Mouse (Mus musculus) MEL (cell line): ENCODE measurements around the gene Trim59. TPM values are rescaled to one million over a fixed set of nuclear protein-coding genes. Genes with fewer than 3 reads are reported as not detected.

Source experiments
- DNase-seq: peaks from one replicate; pipeline ENCODE4 v3.0.0; 2011; ENCODE audit warnings: low read depth, low spot score
- H3K27ac ChIP-seq: 2 replicates; pipeline ENCODE4 v1.5.1; 2012; ENCODE audit warnings: low read depth, mild to moderate bottlenecking, control low read depth, low read length, moderate library complexity; ENCODE audit not compliant: control insufficient read depth
- H3K27me3 ChIP-seq, 2 experiments: fragments of 150-350 bp in 1 of 2; sonication (generic) in 1 of 2; 2 replicates each; pipeline ENCODE4 v1.6.1; 2012; ENCODE audit warnings: low read length in 2 of 2, mild to moderate bottlenecking in 2 of 2, improper control_type of control experiment in 1 of 2, moderate library complexity in 1 of 2; ENCODE audit not compliant: insufficient read depth in 2 of 2, control insufficient read depth in 1 of 2
- H3K36me3 ChIP-seq, 2 experiments: 2 replicates each; pipeline ENCODE4 v1.6.1; 2012 to 2014; ENCODE audit warnings: low read length in 2 of 2, improper control_type of control experiment in 1 of 2, inconsistent platforms in 1 of 2, mild to moderate bottlenecking in 1 of 2; ENCODE audit not compliant: insufficient read depth in 2 of 2, control insufficient read depth in 1 of 2
- H3K4me1 ChIP-seq, 2 experiments: fragments of 150-350 bp in 1 of 2; sonication (generic) in 1 of 2; 2 replicates each; pipeline ENCODE4 v1.6.1; 2012; ENCODE audit warnings: low read length in 2 of 2, improper control_type of control experiment in 1 of 2, mild to moderate bottlenecking in 1 of 2; ENCODE audit not compliant: insufficient read depth in 2 of 2, control insufficient read depth in 1 of 2
- H3K4me3 ChIP-seq, 2 experiments: fragments of 150-350 bp in 1 of 2; sonication (generic) in 1 of 2; 2 replicates each; pipeline ENCODE4 v1.5.1; 2012; ENCODE audit warnings: low read depth in 2 of 2, low read length in 2 of 2, mild to moderate bottlenecking in 2 of 2, moderate library complexity in 2 of 2, control low read depth in 1 of 2, improper control_type of control experiment in 1 of 2; ENCODE audit not compliant: control insufficient read depth in 1 of 2, insufficient read depth in 1 of 2
- H3K79me2 ChIP-seq: 2 replicates; pipeline ENCODE4 v1.6.1; 2012; ENCODE audit warnings: mild to moderate bottlenecking, low read length, moderate library complexity; ENCODE audit not compliant: control insufficient read depth, poor library complexity, insufficient read depth
- H3K9ac ChIP-seq: 2 replicates; pipeline ENCODE4 v1.6.1; 2012; ENCODE audit warnings: low read depth, mild to moderate bottlenecking, control low read depth, low read length, moderate library complexity; ENCODE audit not compliant: control insufficient read depth, poor library complexity, severe bottlenecking
- H3K9me3 ChIP-seq: fragments of 150-350 bp; sonication (generic); replicated peaks from 2 replicates; pipeline ENCODE4 v1.6.1; 2012; ENCODE audit warnings: mild to moderate bottlenecking, low read length, improper control_type of control experiment, moderate library complexity; ENCODE audit not compliant: insufficient read depth
- BHLHE40 ChIP-seq: IDR thresholded peaks from 2 replicates; pipeline ENCODE4 v1.6.1; 2012; ENCODE audit warnings: low read depth, mild to moderate bottlenecking, inconsistent platforms, low read length, improper control_type of control experiment, borderline replicate concordance
- CTCF ChIP-seq, 3 experiments: IDR thresholded peaks in 2 of 3; conservative IDR thresholded peaks in 1 of 3; 2 replicates each; pipeline ENCODE4 v1.5.1; 2011 to 2012; ENCODE audit warnings: low read length in 3 of 3, low read depth in 2 of 3, mild to moderate bottlenecking in 2 of 3, improper control_type of control experiment in 1 of 3, inconsistent platforms in 1 of 3, mixed read lengths in 1 of 3, moderate library complexity in 1 of 3; ENCODE audit not compliant: control insufficient read depth in 1 of 3, insufficient read depth in 1 of 3, poor library complexity in 1 of 3, severe bottlenecking in 1 of 3
- ELF1 ChIP-seq: IDR thresholded peaks from 2 replicates; pipeline ENCODE4 v1.6.1; 2014; ENCODE audit warnings: low read depth, mild to moderate bottlenecking, inconsistent platforms, low read length, improper control_type of control experiment, moderate library complexity
- EP300 ChIP-seq, 2 experiments: IDR thresholded peaks; 2 replicates each; pipeline ENCODE4 v1.6.1; 2011; ENCODE audit warnings: improper control_type of control experiment in 2 of 2, low read length in 2 of 2, low read depth in 1 of 2, mild to moderate bottlenecking in 1 of 2
- ETS1 ChIP-seq: IDR thresholded peaks from 2 replicates; pipeline ENCODE4 v1.6.1; 2012; ENCODE audit warnings: low read depth, mild to moderate bottlenecking, inconsistent platforms, low read length, improper control_type of control experiment, moderate library complexity
- GABPA ChIP-seq: IDR thresholded peaks from 2 replicates; pipeline ENCODE4 v1.6.1; 2012; ENCODE audit warnings: low read depth, mild to moderate bottlenecking, inconsistent platforms, low read length, improper control_type of control experiment, moderate library complexity
- GATA1 ChIP-seq: IDR thresholded peaks from 2 replicates; pipeline ENCODE4 v1.6.1; 2011; ENCODE audit warnings: low read depth, low read length, improper control_type of control experiment
- HCFC1 ChIP-seq: IDR thresholded peaks from 2 replicates; pipeline ENCODE4 v1.6.1; 2012; ENCODE audit warnings: low read depth, mild to moderate bottlenecking, inconsistent platforms, low read length, improper control_type of control experiment, moderate library complexity
- JUND ChIP-seq: IDR thresholded peaks from 2 replicates; pipeline ENCODE4 v1.6.1; 2011; ENCODE audit warnings: low read depth, mild to moderate bottlenecking, improper control_type of control experiment, low read length
- KAT2A ChIP-seq: conservative IDR thresholded peaks from 2 replicates; pipeline ENCODE4 v1.6.1; 2012; ENCODE audit warnings: low read depth, low read length, improper control_type of control experiment, inconsistent platforms
- MAZ ChIP-seq: IDR thresholded peaks from 2 replicates; pipeline ENCODE4 v1.6.1; 2012; ENCODE audit warnings: low read depth, mild to moderate bottlenecking, inconsistent platforms, low read length, improper control_type of control experiment
- MEF2A ChIP-seq: IDR thresholded peaks from 2 replicates; pipeline ENCODE4 v1.6.1; 2014; ENCODE audit warnings: low read depth, mild to moderate bottlenecking, inconsistent platforms, low read length, improper control_type of control experiment; ENCODE audit not compliant: poor library complexity, insufficient replicate concordance, severe bottlenecking; ENCODE audit errors: extremely low read depth
- MXI1 ChIP-seq: IDR thresholded peaks from 2 replicates; pipeline ENCODE4 v1.6.1; 2011; ENCODE audit warnings: mild to moderate bottlenecking, low read depth, low read length, improper control_type of control experiment
- MYB ChIP-seq: IDR thresholded peaks from 2 replicates; pipeline ENCODE4 v1.6.1; 2011; ENCODE audit warnings: mild to moderate bottlenecking, low read depth, low read length, improper control_type of control experiment
- NELFE ChIP-seq: IDR thresholded peaks from 2 replicates; pipeline ENCODE4 v1.6.1; 2011; ENCODE audit warnings: low read depth, low read length, improper control_type of control experiment
- POLR2AphosphoS2 ChIP-seq: IDR thresholded peaks from 2 replicates; pipeline ENCODE4 v1.6.1; 2011; ENCODE audit warnings: low read length, improper control_type of control experiment
- RCOR1 ChIP-seq: IDR thresholded peaks from 2 replicates; pipeline ENCODE4 v1.6.1; 2012; ENCODE audit warnings: low read depth, mild to moderate bottlenecking, inconsistent platforms, low read length, improper control_type of control experiment
- SIN3A ChIP-seq: IDR thresholded peaks from 2 replicates; pipeline ENCODE4 v1.6.1; 2012; ENCODE audit warnings: low read length, improper control_type of control experiment, inconsistent platforms
- SMC3 ChIP-seq: IDR thresholded peaks from 2 replicates; pipeline ENCODE4 v1.6.1; 2011; ENCODE audit warnings: low read depth, low read length, improper control_type of control experiment
- TBP ChIP-seq: IDR thresholded peaks from 2 replicates; pipeline ENCODE4 v1.8.0; 2011; ENCODE audit warnings: low read depth, low read length, improper control_type of control experiment
- USF1 ChIP-seq: IDR thresholded peaks from 2 replicates; pipeline ENCODE4 v1.6.1; 2014; ENCODE audit warnings: low read depth, mild to moderate bottlenecking, inconsistent platforms, low read length, improper control_type of control experiment, moderate library complexity
- ZC3H11A ChIP-seq: IDR thresholded peaks from 2 replicates; pipeline ENCODE4 v1.6.1; 2012; ENCODE audit warnings: low read depth, mild to moderate bottlenecking, inconsistent platforms, low read length, improper control_type of control experiment
- polyA plus RNA-seq, 2 experiments: library from polyadenylated mRNA; stranded (reverse) in 1 of 2; unstranded in 1 of 2; fragments of >175 nt in 1 of 2; fragments of >200 nt in 1 of 2; gene quantifications; 2 replicates each; pipeline versions ENCODE4 v1.2.1 to v1.2.4; 2012; ENCODE audit warnings: low replicate concordance in 2 of 2, low read depth in 1 of 2; ENCODE audit not compliant: insufficient read length in 2 of 2, insufficient read depth in 1 of 2, missing spikeins in 1 of 2
- total RNA-seq: library from RNA; depleted of rRNA; stranded (reverse); fragments of 300-350 nt; gene quantifications from 2 replicates; pipeline ENCODE4 v1.2.3, GENCODE M21; 2012

Gene Trim59
- total and polyA plus RNA-seq, 3 experiments, result 11.3 to 17.4 TPM; not detected in 1

DNA sequence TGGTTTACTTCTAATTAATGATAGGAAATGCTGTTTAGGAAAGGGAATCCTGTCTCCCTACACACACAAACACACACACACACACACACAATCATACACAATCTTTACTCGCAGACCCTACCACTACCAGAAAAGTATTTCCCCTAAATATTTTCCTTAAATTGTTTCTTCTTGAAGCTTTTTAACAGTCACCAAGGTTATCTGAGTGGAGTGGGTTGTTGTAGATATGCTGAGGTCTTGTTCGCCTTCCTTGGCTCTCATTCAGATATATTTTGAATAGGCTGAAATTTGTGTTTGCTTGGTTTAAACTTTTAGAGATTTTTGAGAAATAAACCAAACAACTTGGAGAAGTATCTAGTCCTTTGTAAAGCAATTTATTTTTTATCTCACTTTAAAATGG is 35.7 kb downstream of the Trim59 start:
- peak; percentile 47 for DNase-seq
- Histone ChIP-seq H3K9ac (no peak overlapping the region), H3K79me2 (peaks cover 46% of the 10 kb centered on the region), H3K9me3 (no peaks in the 10 kb centered on the region), H3K4me3 (peak overlapping the region in 1 of 2 experiments; percentile 27; a peak in 1 of 4 replicates), H3K27me3 (no peaks in the 10 kb centered on the region), H3K4me1 (peaks cover 0 to 33% of the 10 kb centered on the region in 2 experiments; a peak in 2 of 4 replicates), H3K36me3 (peaks cover 31 to 53% of the 10 kb centered on the region in 2 experiments), H3K27ac (no peak overlapping the region)
- TF ChIP-seq MEF2A, result no peak
- peak; percentile 26 to 55; a peak in 1 of 4 replicates for TF ChIP-seq EP300 (IDR thresholded peaks at IDR 0.05; ENCODE audit: low read depth in 1 of 2, low read length in 2 of 2)
- TF ChIP-seq RCOR1, result 0 out of 2 replicates have a peak, but pooled peaks have one; percentile 6
- peak; percentile 26; the same call in 1 of the 2 replicates for TF ChIP-seq GATA1

DNA sequence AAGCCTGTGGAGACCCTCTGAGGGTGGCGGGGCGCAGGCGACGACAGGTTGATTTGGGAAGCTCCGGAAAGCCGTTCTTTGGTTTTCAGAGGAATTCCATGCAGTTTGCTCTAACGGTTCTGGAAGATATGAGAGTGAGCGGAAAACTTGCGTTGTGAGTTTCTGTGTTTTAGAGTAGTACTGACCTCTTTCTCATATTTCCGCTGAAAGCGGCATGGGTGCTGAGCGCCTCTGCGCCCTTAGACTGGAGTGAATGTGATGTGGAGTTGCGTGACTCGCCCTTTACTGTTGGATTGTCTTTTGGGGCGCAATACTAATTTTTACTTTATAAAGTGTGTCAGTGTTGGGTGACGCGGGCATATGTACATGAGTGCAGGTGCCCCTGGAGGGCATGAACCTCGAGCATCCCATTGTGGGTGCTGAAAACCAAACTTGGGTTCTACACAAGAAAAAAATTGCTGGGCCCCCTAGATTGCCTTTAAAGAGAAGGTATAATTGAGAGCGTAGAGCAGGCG is 38.3 kb downstream of the Trim59 start:
- H3K4me3 ChIP-seq, result peak overlapping the region; percentile 81 to 95
- TF ChIP-seq SMC3 (no peak), USF1 (no peak), MEF2A (no peak), EP300 (IDR thresholded peaks at IDR 0.05; ENCODE audit: low read depth in 1 of 2, low read length in 2 of 2) (no peak), NELFE (no peak), CTCF (IDR thresholded peaks at IDR 0.05 in 2 of 3, conservative IDR thresholded peaks at IDR 0.05 in 1 of 3; ENCODE audit: control insufficient read depth in 1 of 3, insufficient read depth in 1 of 3, low read depth in 2 of 3, low read length in 3 of 3, poor library complexity in 1 of 3, severe bottlenecking in 1 of 3) (no peak), POLR2AphosphoS2 (no peak), GABPA (no peak), BHLHE40 (no peak), ELF1 (no peak), TBP (no peak), MYB (no peak), ETS1 (no peak), KAT2A (no peak), SIN3A (no peak), MXI1 (no peak; the same call in 1 of the 2 replicates), JUND (no peak), MAZ (no peak), HCFC1 (no peak), ZC3H11A (no peak)

More for the DNA sequence above, 38.3 kb downstream of the Trim59 start:
- H3K36me3 ChIP-seq, result peaks cover 24 to 30% of the 10 kb centered on the region in 2 experiments
- H3K79me2 ChIP-seq, result peaks cover 43% of the 10 kb centered on the region
- H3K9ac ChIP-seq, result peak overlapping the region; percentile 91
- DNase-seq, result peak; percentile 56
- no peaks in the 10 kb centered on the region for H3K27me3 ChIP-seq
- no peaks in the 10 kb centered on the region for H3K9me3 ChIP-seq
- peak overlapping the region; percentile 85 for H3K27ac ChIP-seq
- peaks cover 2 to 30% of the 10 kb centered on the region in 2 experiments; a peak in 2 of 4 replicates for H3K4me1 ChIP-seq
